In the genomic region with DNA sequence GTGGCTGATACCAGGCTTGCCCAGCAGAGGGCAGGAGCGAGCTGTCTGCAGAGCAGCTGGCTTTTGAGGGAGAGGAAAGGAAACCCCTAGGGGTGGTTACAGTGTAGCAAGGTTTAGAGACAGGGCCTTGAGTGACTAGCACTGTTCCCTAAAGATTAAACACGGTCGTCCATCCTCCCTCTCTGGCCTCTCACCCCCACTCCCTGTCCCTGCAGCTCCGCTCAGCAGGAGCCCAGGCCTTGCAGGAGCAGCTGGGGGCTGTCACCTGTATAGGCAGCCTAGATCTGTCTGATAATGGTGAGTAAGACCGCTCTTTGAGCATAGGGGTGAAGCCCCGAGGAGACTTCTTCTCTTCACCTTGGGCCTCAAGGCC, we compare ENCODE assay signal across 8 mouse cellular contexts. TPM values are rescaled to one million over a fixed set of nuclear protein-coding genes. Genes with fewer than 3 reads are reported as not detected.
DNase-seq lines count a peak whose midpoint lies in the region; ATAC-seq and TF ChIP-seq lines count a peak whose summit lies in the region.

No protein-coding gene starts in this region.

- no peak overlapping the region for H3K27ac ChIP-seq in forebrain, embryonic 13.5 days
- peak overlapping the region; percentile 6; the same call in 1 of the 2 replicates for H3K27ac ChIP-seq in layer of hippocampus, adult 2 months
- no peak overlapping the region for H3K27ac ChIP-seq in lung, embryonic 16.5 days (ENCODE audit: low read length)

- no peak overlapping the region for H3K4me3 ChIP-seq in G1E (ENCODE audit: low read depth, low read length)
- H3K4me3 ChIP-seq in forebrain, embryonic 13.5 days = no peak overlapping the region
- no peak overlapping the region for H3K4me3 ChIP-seq in layer of hippocampus, adult 2 months
- H3K4me3 ChIP-seq in lung, embryonic 16.5 days (ENCODE audit: low read length) = no peak overlapping the region

- peaks cover 47% of the 10 kb centered on the region for H3K27me3 ChIP-seq in G1E (ENCODE audit: insufficient read depth, low read length)
- H3K27me3 ChIP-seq in forebrain, embryonic 13.5 days = no peaks in the 10 kb centered on the region
- no peaks in the 10 kb centered on the region for H3K27me3 ChIP-seq in lung, embryonic 16.5 days (ENCODE audit: control insufficient read depth, insufficient read depth, low read depth, low read length)

- peak; percentile 95 for TF ChIP-seq CTCF in G1E (IDR thresholded peaks at IDR 0.05; ENCODE audit: low read depth, low read length)
- peak; percentile 88 for TF ChIP-seq CTCF in layer of hippocampus, adult 2 months (conservative IDR thresholded peaks at IDR 0.05)

- peaks cover 22% of the 10 kb centered on the region for H3K4me1 ChIP-seq in G1E (ENCODE audit: insufficient read depth, low read depth, low read length)
- H3K4me1 ChIP-seq in forebrain, embryonic 13.5 days = peaks cover 14% of the 10 kb centered on the region
- no peaks in the 10 kb centered on the region; the same call in 1 of the 2 replicates for H3K4me1 ChIP-seq in lung, embryonic 16.5 days (replicated peaks; ENCODE audit: control insufficient read depth, insufficient read depth, low read length)

- H3K36me3 ChIP-seq in G1E (replicated peaks) = no peaks in the 10 kb centered on the region
- peaks cover 91% of the 10 kb centered on the region for H3K36me3 ChIP-seq in forebrain, embryonic 13.5 days (ENCODE audit: poor library complexity, severe bottlenecking)
- no peaks in the 10 kb centered on the region for H3K36me3 ChIP-seq in lung, embryonic 16.5 days (ENCODE audit: control insufficient read depth, insufficient read depth, low read length)

- peak overlapping the region; percentile 40; the same call in 1 of the 2 replicates for H3K9ac ChIP-seq in forebrain, embryonic 13.5 days
- 0 out of 2 replicates have a peak overlapping the region, but pooled peaks have one; percentile 28 for H3K9ac ChIP-seq in lung, embryonic 16.5 days (ENCODE audit: low read length)

- WGBS in forebrain, embryonic 13.5 days = 26% methylated on average over 6 of the region's 6 CpGs
- 24% methylated on average over 6 of the region's 6 CpGs for WGBS in lung, embryonic 16.5 days

- peak; percentile 90 for DNase-seq in G1E (ENCODE audit: low spot score)
- peak; percentile 76 for DNase-seq in c-Kit-positive CD71-positive TER-119-positive erythroid progenitor cells, embryonic 14.5 days (ENCODE audit: low spot score)
- peak; percentile 96 for DNase-seq in heart, postnatal 4 days
- DNase-seq in layer of hippocampus, adult 2 months (ENCODE audit: low spot score in 2 of 2) = peak; percentile 84 to 93
- DNase-seq in ovary, postnatal 10 days (ENCODE audit: low spot score) = peak; percentile 86
- peak; percentile 88 for DNase-seq in thymus, postnatal 14 days

- H3K4me2 ChIP-seq in forebrain, embryonic 13.5 days = no peak overlapping the region
- H3K4me2 ChIP-seq in lung, embryonic 16.5 days (ENCODE audit: low read depth, low read length) = no peak overlapping the region

- H3K9me3 ChIP-seq in G1E (replicated peaks) = no peaks in the 10 kb centered on the region
- no peaks in the 10 kb centered on the region for H3K9me3 ChIP-seq in forebrain, embryonic 13.5 days (replicated peaks)
- no peaks in the 10 kb centered on the region for H3K9me3 ChIP-seq in lung, embryonic 16.5 days (ENCODE audit: control insufficient read depth, low read length)

- ATAC-seq in G1E (ENCODE audit: extremely low read depth, insufficient number of reproducible peaks, low FRiP score, poor library complexity, severe bottlenecking) = peak; percentile 8; the same call in 1 of the 2 replicates
- ATAC-seq in forebrain, embryonic 13.5 days = peak; percentile 64
- peak; percentile 65 for ATAC-seq in lung, embryonic 16.5 days (ENCODE audit: low read depth)

RNA-seq across cellular contexts. Expression of a gene that starts 7.0 kb away (rescaled TPM):
- 2.2 TPM in 2 replicates for total RNA-seq in G1E (2014; fragmentation: Nextera tagmentation)
- total RNA-seq in G1E (2017) = 2.1 and 2.3 TPM in 2 replicates
- 0.92 and 1.2 TPM in 2 replicates for polyA plus RNA-seq in G1E (2012)
- polyA plus RNA-seq in forebrain, embryonic 13.5 days (2015; fragmentation: Nextera tagmentation; extraction: Ambion mirVana) = 21.7 and 23.3 TPM in 2 replicates
- 1 to 10 TPM; 2.9 to 5.9 TPM for total RNA-seq in heart, postnatal 4 days (2021)
- total RNA-seq in layer of hippocampus, adult 2 months (2021) = 10 to 100 TPM; 57.9 to 64.4 TPM
- polyA plus RNA-seq in lung, embryonic 16.5 days (2015; fragmentation: Nextera tagmentation; extraction: Ambion mirVana) = 0.98 and 2.0 TPM in 2 replicates

RNA-seq across cellular contexts. Expression of a gene that starts 12.8 kb away (rescaled TPM):
- total RNA-seq in G1E (2014; fragmentation: Nextera tagmentation) (not detected in 2 replicates), G1E (2017) (0.06 and 0.11 TPM in 2 replicates)
- 0.03 and 0.06 TPM in 2 replicates for polyA plus RNA-seq in G1E (2012)
- polyA plus RNA-seq in forebrain, embryonic 13.5 days (2015; fragmentation: Nextera tagmentation; extraction: Ambion mirVana) = 1.5 and 2.0 TPM in 2 replicates
- under 1 TPM in 1 of 2 experiments, not detected in 1; 0.12 TPM for total RNA-seq in heart, postnatal 4 days (2021)
- 100 to 1,000 TPM; 723 to 730 TPM for total RNA-seq in layer of hippocampus, adult 2 months (2021)
- 0.19 and 0.29 TPM in 2 replicates for polyA plus RNA-seq in lung, embryonic 16.5 days (2015; fragmentation: Nextera tagmentation; extraction: Ambion mirVana)

RNA-seq across cellular contexts. Expression of a gene that starts 18.9 kb away (rescaled TPM):
- 15.5 and 21.1 TPM in 2 replicates for total RNA-seq in G1E (2014; fragmentation: Nextera tagmentation)
- 47.7 TPM in 2 replicates for total RNA-seq in G1E (2017)
- 37.4 and 42.8 TPM in 2 replicates for polyA plus RNA-seq in G1E (2012)
- polyA plus RNA-seq in forebrain, embryonic 13.5 days (2015; fragmentation: Nextera tagmentation; extraction: Ambion mirVana) = 65.5 and 70.4 TPM in 2 replicates
- total RNA-seq in heart, postnatal 4 days (2021) = 100 to 1,000 TPM; 102 to 115 TPM
- total RNA-seq in layer of hippocampus, adult 2 months (2021) = 10 to 100 TPM; 18.6 to 23.7 TPM
- 101 and 106 TPM in 2 replicates for polyA plus RNA-seq in lung, embryonic 16.5 days (2015; fragmentation: Nextera tagmentation; extraction: Ambion mirVana)

RNA-seq across cellular contexts. Expression of a gene that starts 27.3 kb away (rescaled TPM):
- total RNA-seq in G1E (2014; fragmentation: Nextera tagmentation) = not detected in 2 replicates
- total RNA-seq in G1E (2017) = 0.06 and 0.27 TPM in 2 replicates
- not detected in 2 replicates for polyA plus RNA-seq in G1E (2012)
- polyA plus RNA-seq in forebrain, embryonic 13.5 days (2015; fragmentation: Nextera tagmentation; extraction: Ambion mirVana) = not detected in 2 replicates
- total RNA-seq in heart, postnatal 4 days (2021) = not detected
- 1 to 10 TPM; 2.2 to 3.6 TPM for total RNA-seq in layer of hippocampus, adult 2 months (2021)
- polyA plus RNA-seq in lung, embryonic 16.5 days (2015; fragmentation: Nextera tagmentation; extraction: Ambion mirVana) = not detected in 2 replicates

RNA-seq across cellular contexts. Expression of a gene that starts 42.6 kb away (rescaled TPM):
- total RNA-seq in G1E (2014; fragmentation: Nextera tagmentation) (9.5 and 33.6 TPM in 2 replicates), G1E (2017) (9.9 and 10.7 TPM in 2 replicates)
- polyA plus RNA-seq in G1E (2012) = 23.9 and 34.9 TPM in 2 replicates
- polyA plus RNA-seq in forebrain, embryonic 13.5 days (2015; fragmentation: Nextera tagmentation; extraction: Ambion mirVana) = 17.9 and 18.1 TPM in 2 replicates
- total RNA-seq in heart, postnatal 4 days (2021) = 10 to 100 TPM; 19.7 to 21.5 TPM
- total RNA-seq in layer of hippocampus, adult 2 months (2021) = 10 to 100 TPM; 45.0 to 47.6 TPM
- polyA plus RNA-seq in lung, embryonic 16.5 days (2015; fragmentation: Nextera tagmentation; extraction: Ambion mirVana) = 65.3 and 69.4 TPM in 2 replicates

Comparison
In these comparisons a context has a peak if more than half of its experiments do, and no peak if none do; other contexts are left out.
1. ATAC-seq: peak in every context shown above with its lines; median percentile 65 in lung, embryonic 16.5 days; 64 in forebrain, embryonic 13.5 days; 8 in G1E.
2. RNA of a gene that starts 7.0 kb away (total RNA-seq): 57.9 to 64.4 TPM in layer of hippocampus, adult 2 months; 2.9 to 5.9 TPM in heart, postnatal 4 days and 2.1 to 2.3 TPM in G1E; every median in the first group is over 4 times any median in the second.
3. RNA of a gene that starts 12.8 kb away (total RNA-seq): 723 to 730 TPM in layer of hippocampus, adult 2 months; 0.12 TPM in heart, postnatal 4 days and 0.06 to 0.11 TPM in G1E; every median in the first group is over 100 times any median in the second.
4. Peak in every context shown above with its lines, with median percentiles within 50 percentile points of each other: DNase-seq.